Mouse (Mus musculus): Measurements from ENCODE around the gene Jmjd7. TPM values are rescaled to one million over a fixed set of nuclear protein-coding genes. Genes with fewer than 3 reads are reported as not detected.

The Jmjd7 gene
- polyA plus RNA-seq (2015; fragmentation: Illumina TruSeq; extraction: RNeasy Lipid Tissue Mini Kit (QIAGEN cat#74804); ENCODE audit: insufficient read depth, low read depth, low replicate concordance): 1.7 TPM

GRCm38 (mm10) chr2:120026984-120027949 is at the start of gene Jmjd7, which contains the start of gene Gm28042:
Gene Jmjd7, plus strand, starts transcription at chr2:120027483.
Gene Gm28042, plus strand, starts transcription at chr2:120027493.

DNA sequence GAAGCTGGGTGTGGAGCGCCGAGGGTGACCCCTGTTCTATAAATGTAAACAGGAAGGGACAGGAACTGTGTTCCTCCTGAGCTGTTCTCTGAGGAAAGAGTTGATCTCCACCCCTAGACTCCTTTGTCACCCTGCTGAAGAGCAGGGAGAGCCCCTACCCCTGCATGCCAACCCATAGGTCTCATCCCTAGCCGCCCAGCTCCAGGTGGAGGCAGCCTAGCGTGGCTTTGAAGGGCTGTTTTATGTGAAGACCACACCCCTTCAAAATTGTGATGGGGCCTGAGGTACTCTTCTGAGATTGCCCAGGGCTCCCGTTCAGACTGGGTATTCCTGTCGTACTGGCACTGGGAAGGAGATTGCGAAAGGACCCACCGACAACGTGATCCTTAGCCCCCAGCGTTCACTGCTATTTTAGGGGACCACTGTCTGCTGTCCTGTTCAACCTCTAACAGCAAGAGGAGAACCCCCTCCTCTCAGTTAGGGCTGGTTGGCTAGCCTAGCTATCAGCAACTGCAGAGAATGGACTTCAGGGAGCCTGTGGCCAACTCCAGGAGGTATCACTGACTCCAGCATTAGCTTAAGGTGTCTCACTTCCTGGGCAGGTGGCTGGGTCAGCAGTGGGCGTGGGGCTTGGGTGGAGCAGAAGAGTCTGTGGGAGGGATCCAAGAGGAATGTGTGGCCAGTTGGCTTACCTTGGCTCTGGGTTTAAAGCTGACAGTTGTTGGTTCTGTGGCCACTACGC is 5.6 kb downstream of the Jmjd7 start, which contains the start of gene Pla2g4b:
TSS of gene Pla2g4b (plus strand) at position 692 of the 742 bp plus-strand sequence.

Other genes starting within 250 kb of the Jmjd7 start
- gene Rpap1, start 239.9 kb upstream of the Jmjd7 start, polyA plus RNA-seq (2015; fragmentation: Illumina TruSeq; extraction: RNeasy Lipid Tissue Mini Kit (QIAGEN cat#74804); ENCODE audit: insufficient read depth, low read depth, low replicate concordance): 3.6 TPM
- 1.5 TPM for gene Tyro3, start 229.8 kb upstream of the Jmjd7 start, polyA plus RNA-seq (2015; fragmentation: Illumina TruSeq; extraction: RNeasy Lipid Tissue Mini Kit (QIAGEN cat#74804); ENCODE audit: insufficient read depth, low read depth, low replicate concordance)
- gene Mga, start 130.3 kb upstream of the Jmjd7 start, polyA plus RNA-seq (2015; fragmentation: Illumina TruSeq; extraction: RNeasy Lipid Tissue Mini Kit (QIAGEN cat#74804); ENCODE audit: insufficient read depth, low read depth, low replicate concordance): 5.8 TPM
- gene Mapkbp1, start 54.8 kb upstream of the Jmjd7 start, polyA plus RNA-seq (2015; fragmentation: Illumina TruSeq; extraction: RNeasy Lipid Tissue Mini Kit (QIAGEN cat#74804); ENCODE audit: insufficient read depth, low read depth, low replicate concordance): 2.0 TPM
- 1.5 TPM for gene Gm28042, start within 50 bp of the Jmjd7 start, polyA plus RNA-seq (2015; fragmentation: Illumina TruSeq; extraction: RNeasy Lipid Tissue Mini Kit (QIAGEN cat#74804); ENCODE audit: insufficient read depth, low read depth, low replicate concordance)
- 0.22 TPM for gene Pla2g4b, start 5.9 kb downstream of the Jmjd7 start, polyA plus RNA-seq (2015; fragmentation: Illumina TruSeq; extraction: RNeasy Lipid Tissue Mini Kit (QIAGEN cat#74804); ENCODE audit: insufficient read depth, low read depth, low replicate concordance)
- 25.8 TPM for gene Ehd4, start 127.1 kb downstream of the Jmjd7 start, polyA plus RNA-seq (2015; fragmentation: Illumina TruSeq; extraction: RNeasy Lipid Tissue Mini Kit (QIAGEN cat#74804); ENCODE audit: insufficient read depth, low read depth, low replicate concordance)
- not detected for gene Pla2g4e, start 217.9 kb downstream of the Jmjd7 start, polyA plus RNA-seq (2015; fragmentation: Illumina TruSeq; extraction: RNeasy Lipid Tissue Mini Kit (QIAGEN cat#74804); ENCODE audit: insufficient read depth, low read depth, low replicate concordance)